Mouse (Mus musculus) liver, adult (tissue): ENCODE measurements around the gene Madcam1.
A peak's percentile ranks its signal among the peaks of the same experiment; 100 is the strongest.

Source experiments
- GATA4 ChIP-seq: IDR thresholded peaks from 2 replicates; pipeline ENCODE4 v1.6.1; 2014; ENCODE audit warnings: mild to moderate bottlenecking, low read length; ENCODE audit not compliant: insufficient replicate concordance

Gene Madcam1

DNA sequence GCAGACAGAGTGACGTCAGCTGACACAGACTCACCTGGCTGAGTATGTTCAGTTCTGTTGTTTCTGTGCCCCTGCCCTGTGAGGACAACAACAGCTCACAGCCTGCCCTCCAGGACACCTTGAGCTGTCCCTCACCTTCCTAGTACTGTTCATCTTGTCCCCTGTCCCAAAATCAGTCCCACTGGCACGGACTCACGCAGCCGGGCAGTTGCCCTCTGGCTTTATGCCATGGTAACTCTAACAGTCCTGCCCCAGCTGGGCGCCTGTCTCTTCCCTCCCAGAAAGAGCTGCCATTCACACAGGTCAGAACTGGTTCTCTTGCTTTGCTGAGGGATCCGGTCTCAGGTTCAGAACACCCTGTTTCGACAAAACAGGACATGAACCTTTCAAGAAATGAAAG is 11.6 kb upstream of the Madcam1 start:
- no peak for TF ChIP-seq GATA4

DNA sequence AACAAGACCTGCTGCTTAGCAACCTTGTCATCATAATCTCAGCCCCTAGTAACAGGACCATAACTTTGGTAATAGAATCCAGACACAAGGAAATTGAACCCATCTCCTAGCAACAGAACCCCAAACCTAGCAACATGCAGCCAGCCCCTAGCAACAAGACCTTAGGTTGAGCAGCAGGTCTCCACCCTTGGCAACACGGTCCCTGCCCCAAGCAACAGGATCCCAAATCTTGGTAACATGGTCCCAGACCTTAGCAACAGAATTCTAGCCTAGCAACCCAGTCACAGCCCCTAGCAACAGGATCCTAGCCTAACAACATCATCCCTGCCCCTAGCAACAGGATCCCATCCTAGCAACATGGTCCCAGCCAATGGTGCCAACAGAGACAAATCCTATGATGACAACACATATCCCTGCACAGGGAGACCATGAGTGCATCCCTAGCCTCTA is 9.4 kb upstream of the Madcam1 start:
- no peak for TF ChIP-seq GATA4

DNA sequence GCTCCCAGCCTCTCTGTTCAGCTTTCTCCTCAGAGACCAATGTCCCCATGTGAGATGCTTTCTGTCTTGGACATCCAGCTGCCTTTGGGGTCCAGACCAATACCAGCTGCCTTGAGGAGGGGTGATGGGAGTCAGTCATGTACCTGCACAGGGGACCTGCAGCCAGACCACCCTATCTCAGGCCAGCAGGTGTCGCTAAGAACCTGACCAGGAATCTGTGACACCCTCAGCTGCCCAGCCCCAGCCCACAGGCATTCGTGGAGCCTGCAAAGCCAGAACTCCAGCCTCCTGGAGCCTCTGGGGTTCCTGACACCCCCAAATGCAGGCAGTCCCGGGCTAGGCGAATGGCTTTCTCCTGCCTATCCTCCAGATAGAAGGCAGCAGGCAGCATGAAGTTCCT is 5.5 kb upstream of the Madcam1 start:
- TF ChIP-seq GATA4, result no peak

DNA sequence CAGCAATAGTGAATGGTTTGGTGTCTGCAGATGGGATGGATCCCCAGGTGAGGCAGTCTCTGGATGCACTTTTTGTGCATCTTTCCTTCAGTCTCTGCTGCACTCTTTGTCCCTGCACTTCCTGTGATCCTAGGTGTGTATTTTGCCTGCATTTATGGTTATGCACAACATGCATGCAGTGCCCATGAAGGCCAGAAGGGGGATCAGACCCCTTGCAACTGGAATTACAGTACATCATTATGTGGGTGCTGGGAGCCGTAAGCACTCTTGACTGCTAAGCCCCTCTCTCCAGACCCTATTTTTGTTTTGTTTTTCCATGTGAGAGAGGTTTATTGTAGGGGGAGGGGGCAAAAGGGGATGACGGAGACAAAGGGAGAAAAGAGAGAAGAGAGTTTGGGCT is 4.1 kb upstream of the Madcam1 start:
- no peak for TF ChIP-seq GATA4

DNA sequence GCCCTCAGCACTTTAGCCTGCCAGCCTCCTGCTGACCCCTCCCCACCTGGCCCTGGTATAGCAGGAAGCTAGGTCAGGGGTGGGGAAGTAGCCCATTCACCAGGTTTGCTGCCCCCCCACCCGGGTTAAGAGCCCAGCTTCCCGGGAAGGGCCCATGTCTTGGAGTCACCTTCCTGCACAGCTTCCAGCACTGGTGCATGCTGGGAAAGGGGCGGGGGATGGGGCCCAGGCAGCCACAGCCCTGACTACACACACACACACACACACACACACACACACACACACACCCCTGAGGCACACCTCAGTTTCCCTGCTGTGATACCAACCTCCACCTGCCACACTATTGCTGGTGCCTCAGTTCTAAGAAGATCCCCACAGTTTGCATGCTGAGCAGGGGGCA is 2.5 kb upstream of the Madcam1 start:
- no peak for TF ChIP-seq GATA4

DNA sequence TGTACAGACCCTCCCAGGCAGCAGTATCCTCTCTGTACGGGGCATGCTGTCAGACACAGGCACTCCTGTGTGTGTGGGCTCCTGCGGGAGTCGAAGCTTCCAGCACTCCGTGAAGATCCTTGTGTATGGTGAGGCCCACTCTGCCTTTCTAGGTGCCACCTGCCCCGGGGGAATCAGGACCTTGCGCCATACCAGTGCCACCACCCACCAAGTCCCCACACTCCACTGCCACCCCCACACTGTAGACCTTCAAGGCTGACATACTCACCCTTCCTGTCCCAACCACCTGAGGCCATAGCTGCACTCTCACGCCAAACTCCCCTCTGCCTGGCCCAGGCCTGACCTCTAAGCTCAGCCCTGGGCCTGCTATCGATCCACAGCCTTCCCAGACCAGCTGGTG is 692 bp downstream of the Madcam1 start:
- no peak for TF ChIP-seq GATA4

DNA sequence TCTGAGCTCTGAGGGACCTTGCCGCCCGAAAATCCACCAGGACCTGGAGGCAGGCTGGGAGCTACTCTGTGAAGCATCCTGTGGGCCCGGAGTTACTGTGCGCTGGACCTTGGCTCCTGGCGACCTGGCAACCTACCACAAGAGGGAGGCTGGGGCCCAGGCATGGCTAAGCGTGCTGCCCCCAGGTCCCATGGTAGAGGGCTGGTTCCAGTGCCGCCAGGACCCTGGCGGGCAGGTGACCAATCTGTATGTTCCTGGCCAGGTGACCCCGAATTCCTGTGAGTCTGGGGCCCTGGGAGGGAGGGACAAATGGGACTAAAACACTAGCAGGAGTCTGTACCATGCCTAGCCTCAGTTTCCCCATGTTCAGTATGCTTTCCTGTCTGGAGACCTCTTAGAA is 2.1 kb downstream of the Madcam1 start:
- no peak for TF ChIP-seq GATA4

DNA sequence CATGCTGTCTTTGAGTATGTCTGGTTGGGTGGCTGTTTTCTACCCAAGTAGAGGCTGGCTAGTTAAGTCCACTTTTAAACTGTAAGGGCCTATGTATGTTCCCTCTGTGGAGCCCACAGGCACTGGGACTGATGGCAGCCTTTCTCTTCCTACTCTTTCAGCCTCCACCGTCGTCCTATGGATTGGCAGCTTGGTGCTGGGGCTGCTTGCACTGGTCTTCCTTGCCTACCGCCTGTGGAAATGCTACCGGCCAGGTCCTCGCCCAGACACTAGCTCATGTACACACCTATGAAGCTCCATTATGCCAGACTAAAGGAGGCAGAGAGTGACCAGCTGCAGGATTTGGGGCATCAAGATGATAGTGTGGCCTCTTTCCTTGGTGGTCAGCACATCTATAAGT is 3.7 kb downstream of the Madcam1 start:
- TF ChIP-seq GATA4, result no peak

DNA sequence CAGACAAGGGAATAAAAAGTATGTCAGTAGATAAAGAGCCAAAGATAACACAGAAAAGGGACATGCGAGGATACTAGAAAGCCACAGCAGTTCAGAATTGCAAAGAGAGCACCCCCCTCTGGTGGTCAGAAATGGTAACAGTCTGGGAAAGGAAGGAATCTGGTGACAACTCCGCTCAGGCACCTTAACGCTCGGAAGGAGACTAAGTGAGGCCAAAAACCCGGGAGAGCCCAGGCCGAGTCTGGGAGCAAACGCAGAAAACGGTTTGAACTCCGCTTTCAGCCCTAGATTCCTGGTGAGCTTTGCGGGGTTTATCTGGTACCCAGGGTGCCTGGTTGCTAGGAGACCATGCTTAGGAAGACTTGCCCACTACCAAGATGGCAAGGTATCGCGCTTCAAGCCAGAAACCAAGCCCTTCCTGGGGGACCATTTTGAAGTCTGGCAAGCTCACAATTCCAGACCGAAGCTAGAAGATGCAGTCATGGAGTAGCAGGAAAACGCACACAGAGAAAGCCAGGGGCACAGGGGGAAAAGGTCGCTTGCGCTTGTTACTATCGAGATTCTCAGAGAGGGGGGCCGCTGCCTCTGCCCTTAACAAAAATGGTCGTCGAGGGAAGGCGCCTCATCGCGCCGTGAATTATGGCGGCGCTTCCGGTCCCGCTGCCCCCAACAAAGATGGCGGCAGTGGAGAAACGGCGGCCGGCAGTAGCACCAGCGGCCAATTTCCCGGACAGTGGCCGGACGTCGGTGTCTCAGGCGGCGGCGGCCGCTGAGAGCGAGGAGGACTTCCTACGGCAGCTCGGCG is 4.6 kb downstream of the Madcam1 start, which contains the start of gene Tpgs1:
Gene Tpgs1 (plus strand): TSS at position 599 of the 805 bp plus-strand sequence.
- 0 out of 2 replicates have a peak, but pooled peaks have one; percentile 17 for TF ChIP-seq GATA4

DNA sequence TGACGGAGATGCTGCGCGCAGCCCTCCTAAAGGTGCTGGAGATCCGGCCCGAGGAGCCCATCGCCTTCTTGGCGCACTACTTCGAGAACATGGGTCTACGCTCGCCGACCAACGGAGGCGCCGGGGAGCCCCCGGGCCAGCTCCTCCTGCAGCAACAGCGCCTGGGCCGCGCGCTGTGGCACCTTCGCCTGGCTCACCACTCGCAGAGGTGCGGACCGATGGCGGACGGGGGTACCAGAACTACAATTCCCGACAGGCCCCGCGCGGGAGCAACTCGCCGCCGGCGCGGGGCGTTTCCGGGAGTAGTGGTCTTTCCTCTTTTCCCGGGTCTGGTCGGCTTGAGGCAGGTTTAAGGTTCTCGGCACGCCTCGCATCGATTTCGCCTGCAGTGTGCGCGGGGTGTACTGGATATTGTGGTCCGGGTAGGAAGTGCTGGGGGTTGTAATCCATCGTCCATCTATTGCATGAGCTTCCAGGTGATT is 5.3 kb downstream of the Madcam1 start:
- no peak for TF ChIP-seq GATA4

DNA sequence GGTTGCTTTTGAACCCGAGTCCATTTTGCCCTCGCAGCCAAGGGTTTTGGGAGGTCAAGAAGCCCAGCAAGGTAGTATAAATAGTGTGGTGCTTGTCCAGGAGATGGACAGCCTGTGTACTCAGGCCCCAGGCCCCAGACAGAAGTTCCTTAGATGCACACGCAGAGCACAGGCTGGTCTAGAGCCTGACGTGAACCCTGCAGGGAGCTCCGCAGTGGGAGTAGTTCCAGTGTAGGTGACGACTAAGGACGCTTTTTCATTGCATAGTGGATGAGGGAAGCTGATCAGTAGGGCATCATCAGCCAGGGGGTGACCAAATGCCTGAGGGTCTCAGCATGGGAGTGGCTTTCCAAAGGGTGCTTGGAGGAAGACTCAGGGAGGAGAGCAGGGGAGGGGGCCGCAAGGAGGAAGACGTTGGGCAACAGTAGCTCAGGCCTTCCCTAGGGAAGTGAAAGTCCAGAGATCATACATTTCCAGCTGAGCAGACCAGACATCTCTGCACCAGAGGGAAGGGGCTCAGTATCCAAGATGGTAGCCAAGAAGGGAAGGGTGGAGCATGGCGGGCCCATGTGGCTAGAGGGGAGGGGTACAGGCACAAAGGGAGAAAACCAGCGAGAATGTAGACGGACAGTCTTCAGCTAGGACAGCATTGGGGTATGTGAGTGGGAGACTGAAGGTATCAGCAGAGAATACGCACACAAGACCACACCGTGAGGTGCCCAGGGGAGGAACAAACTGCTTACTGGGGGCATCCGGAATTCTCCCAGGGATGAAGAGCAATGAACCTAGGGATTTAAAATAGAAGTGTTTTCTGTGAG is 5.9 kb downstream of the Madcam1 start:
- TF ChIP-seq GATA4, result no peak

DNA sequence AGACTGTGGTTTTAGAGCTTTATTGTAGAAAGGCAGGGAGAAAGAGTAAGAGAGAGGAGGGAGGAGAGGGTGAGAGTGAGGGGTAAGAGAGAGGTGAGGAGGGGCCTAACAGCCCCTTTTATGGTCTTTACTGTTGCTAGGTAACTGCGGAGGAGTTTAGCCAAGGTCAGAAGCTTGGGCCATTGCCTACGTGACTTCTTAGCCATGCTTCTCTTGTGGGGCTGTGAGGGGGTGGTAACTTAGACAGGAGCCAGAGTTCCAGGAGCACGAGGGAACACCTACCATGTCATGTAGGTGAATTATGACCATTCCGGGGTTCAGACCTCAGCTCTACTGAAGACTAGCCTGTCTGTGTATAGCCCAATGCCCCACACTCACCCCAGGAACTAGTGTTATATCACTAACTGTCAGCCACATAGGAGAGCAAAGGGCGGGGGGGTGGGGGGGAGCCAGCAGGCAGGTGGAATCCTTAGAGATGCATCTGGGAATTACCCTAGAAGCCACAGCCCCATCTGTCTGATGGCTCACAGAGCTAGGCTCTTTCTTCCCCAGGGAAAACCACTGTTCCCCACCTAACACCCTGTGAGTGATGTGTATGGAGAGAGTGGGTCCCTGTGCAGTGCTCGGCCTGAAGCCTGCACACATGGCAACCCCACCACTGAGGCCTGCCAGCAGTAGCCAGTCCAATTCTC is 7.2 kb downstream of the Madcam1 start:
- TF ChIP-seq GATA4, result no peak

DNA sequence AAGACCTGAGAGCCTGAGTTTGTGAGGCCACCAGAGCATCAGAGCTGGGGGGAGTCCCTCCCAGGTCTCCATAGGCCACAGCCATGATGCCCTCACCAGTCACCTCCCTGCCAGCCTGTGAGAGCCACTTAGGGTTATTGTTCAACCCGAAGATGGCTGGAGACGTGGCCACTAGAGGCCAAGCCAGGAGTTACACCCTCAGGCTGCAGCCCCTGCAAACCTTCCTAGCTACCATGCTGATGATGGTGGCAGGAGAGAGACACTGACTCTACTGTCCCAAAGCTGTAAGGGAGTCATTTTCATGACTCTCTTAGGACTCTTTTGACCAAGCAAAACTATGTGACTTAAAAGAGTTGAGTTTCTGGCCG is 7.7 kb downstream of the Madcam1 start:
- TF ChIP-seq GATA4, result no peak

DNA sequence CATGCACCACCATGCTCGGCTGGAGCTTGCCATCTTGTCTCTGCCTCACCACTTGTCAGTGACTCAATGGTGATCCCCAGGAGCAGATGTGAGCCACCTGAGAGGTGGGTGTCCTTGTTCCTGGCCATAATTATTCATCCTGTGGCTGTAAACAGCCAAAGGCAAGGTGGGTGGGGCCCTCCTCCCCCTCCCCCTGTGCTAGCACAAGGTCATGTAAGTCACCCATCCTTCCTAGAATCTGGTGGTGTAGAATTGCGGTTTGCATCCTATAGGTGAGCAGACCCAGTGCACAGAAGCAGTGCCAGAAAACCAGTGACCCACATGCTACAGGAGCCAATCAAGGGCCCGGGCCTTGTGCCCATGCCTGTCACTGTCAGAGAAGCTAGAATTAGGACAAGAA is 8.7 kb downstream of the Madcam1 start:
- no peak for TF ChIP-seq GATA4

DNA sequence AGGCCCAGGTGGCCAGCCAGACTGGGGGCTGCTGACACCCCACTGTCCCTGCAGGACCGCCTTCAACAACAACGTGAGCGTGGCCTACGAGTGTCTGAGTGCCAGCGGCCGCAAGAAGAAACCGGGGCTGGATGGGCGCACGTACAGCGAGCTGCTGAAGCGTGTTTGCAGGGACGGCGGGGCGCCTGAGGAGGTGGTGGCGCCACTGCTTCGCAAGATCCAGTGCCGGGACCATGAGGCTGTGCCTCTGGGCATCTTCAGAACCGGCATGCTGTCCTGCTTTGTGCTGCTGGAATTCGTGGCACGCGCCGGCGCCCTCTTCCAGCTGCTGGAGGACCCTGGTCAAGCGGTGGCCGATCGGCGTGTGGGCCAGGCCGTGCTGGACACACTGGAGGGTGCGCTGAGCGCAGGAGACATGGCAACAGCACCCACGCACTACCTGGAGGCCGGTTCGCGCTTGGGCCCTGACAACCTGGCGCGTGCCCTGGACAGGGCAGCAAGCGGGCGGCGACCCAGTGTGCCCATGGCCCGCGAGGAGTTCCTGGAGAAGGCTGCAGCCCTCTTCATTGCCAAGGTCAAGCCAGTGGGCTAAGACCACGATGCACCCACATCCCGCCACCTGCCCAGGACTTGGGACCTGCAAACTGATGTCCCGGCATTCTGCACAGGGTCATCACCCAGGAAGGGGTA is 11.1 kb downstream of the Madcam1 start:
- no peak for TF ChIP-seq GATA4
